Mouse (Mus musculus): ENCODE data around the gene Gsk3a. TPM values are rescaled to one million over a fixed set of nuclear protein-coding genes. Genes with fewer than 3 reads are reported as not detected.
A peak's percentile ranks its signal among the peaks of the same experiment; 100 is the strongest.

Gene Gsk3a
- polyA plus RNA-seq, 1 experiment from 2014 or later: 20.3 TPM

DNA sequence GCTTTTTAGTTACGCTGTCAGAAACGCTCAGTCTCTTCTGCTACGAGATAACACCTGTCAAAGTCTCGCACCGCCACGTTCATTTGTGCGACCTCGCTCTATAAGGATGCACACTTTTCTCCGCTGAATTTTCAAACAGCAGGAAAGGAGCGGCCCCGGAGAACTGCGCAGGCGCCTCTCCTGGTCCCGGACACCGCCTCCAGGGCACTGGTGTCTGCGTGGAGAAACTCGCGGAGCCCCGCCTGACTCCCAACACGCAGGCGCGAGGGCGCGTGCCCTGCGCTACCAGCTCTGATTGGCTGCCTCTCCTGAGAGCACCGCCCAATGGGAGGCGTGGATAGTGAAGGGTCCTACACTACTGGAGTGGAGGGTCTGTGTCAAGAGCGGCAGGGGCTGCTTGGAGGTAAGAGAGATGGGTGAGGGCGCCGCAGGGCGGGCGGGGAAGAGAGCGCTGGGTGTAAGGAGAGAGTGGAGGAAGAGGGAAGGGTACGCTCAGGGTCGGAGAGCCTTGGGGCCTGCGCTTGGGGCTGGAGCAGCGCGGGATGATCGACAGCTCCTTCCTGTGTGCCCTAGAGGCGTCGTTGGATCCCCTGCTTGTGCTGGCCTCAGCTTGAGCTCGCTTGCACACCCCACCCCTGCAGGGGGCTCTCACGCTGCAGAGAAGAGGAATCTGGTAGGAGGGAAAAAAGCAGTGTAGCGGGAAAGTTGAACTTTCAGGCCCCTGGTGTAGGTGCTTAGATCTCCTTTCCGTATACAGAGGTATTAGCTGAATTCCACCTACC, 16.4 kb downstream of the Gsk3a start, which contains the start of gene Zfp526:
Gene Zfp526, plus strand, starts transcription at position 324 of the 782 bp plus-strand sequence.
- Histone ChIP-seq H3K27ac (peak within 1 kb of the TSS; percentile 4; the same call in 1 of the 2 replicates), H3K9ac (peak within 1 kb of the TSS; percentile 54), H3K4me2 (replicated peaks) (peak within 1 kb of the TSS; percentile 98), H3K4me3 (peak within 1 kb of the TSS; percentile 49), H3K4me1 (peaks cover 35% of the 10 kb centered on the region), H3K27me3 (replicated peaks) (no peaks in the 10 kb centered on the region), H3K36me3 (peaks cover 29% of the 10 kb centered on the region), H3K9me3 (no peaks in the 10 kb centered on the region)
- WGBS: under 1% methylated on average over 45 of the region's 45 CpGs
- ATAC-seq (ENCODE audit: low FRiP score, low read depth): peak; percentile 93

- ATAC-seq (ENCODE audit: low FRiP score, low read depth): no peak
These were observed 17.1 kb downstream of the Gsk3a start, which contains the start of gene Dedd2 for GRCm38 (mm10) chr7:25220457-25221101. Gene Dedd2, minus strand, starts transcription at chr7:25220615.

GRCm38 (mm10) chr7:25219756-25220456, 17.7 kb downstream of the Gsk3a start:
- 3% methylated on average over 31 of the region's 31 CpGs for WGBS
- Histone ChIP-seq H3K27ac (no peak overlapping the region; the same call in 1 of the 2 replicates), H3K27me3 (replicated peaks) (no peaks in the 10 kb centered on the region), H3K36me3 (peaks cover 15% of the 10 kb centered on the region), H3K9me3 (no peaks in the 10 kb centered on the region), H3K4me3 (peak overlapping the region; percentile 49), H3K4me1 (peaks cover 35% of the 10 kb centered on the region), H3K9ac (peak overlapping the region; percentile 64), H3K4me2 (replicated peaks) (peak overlapping the region; percentile 98)
- peak; percentile 73 for ATAC-seq (ENCODE audit: low FRiP score, low read depth)

More at GRCm38 (mm10) chr7:25220457-25221101, 17.1 kb downstream of the Gsk3a start, which contains the start of gene Dedd2:
- Histone ChIP-seq H3K4me2 (replicated peaks) (peak within 1 kb of the TSS; percentile 98), H3K9me3 (no peaks in the 10 kb centered on the region), H3K27ac (peak within 1 kb of the TSS; percentile 4; the same call in 1 of the 2 replicates), H3K27me3 (replicated peaks) (no peaks in the 10 kb centered on the region), H3K36me3 (peaks cover 21% of the 10 kb centered on the region), H3K4me1 (peaks cover 35% of the 10 kb centered on the region), H3K4me3 (peak within 1 kb of the TSS; percentile 49), H3K9ac (peak within 1 kb of the TSS; percentile 64)
- WGBS: 10% methylated on average over 20 of the region's 20 CpGs

- WGBS: under 1% methylated on average over 16 of the region's 16 CpGs
- peak; percentile 28 for ATAC-seq (ENCODE audit: low FRiP score, low read depth)
- peak overlapping the region; percentile 64 for H3K9ac ChIP-seq
- H3K4me3 ChIP-seq: peak overlapping the region; percentile 49
- no peaks in the 10 kb centered on the region for H3K27me3 ChIP-seq (replicated peaks)
- no peaks in the 10 kb centered on the region for H3K9me3 ChIP-seq
- peaks cover 10% of the 10 kb centered on the region for H3K36me3 ChIP-seq
- peak overlapping the region; percentile 98 for H3K4me2 ChIP-seq (replicated peaks)
- H3K4me1 ChIP-seq: peaks cover 35% of the 10 kb centered on the region
- H3K27ac ChIP-seq: no peak overlapping the region
These were observed 18.3 kb downstream of the Gsk3a start for GRCm38 (mm10) chr7:25219416-25219750.

DNA sequence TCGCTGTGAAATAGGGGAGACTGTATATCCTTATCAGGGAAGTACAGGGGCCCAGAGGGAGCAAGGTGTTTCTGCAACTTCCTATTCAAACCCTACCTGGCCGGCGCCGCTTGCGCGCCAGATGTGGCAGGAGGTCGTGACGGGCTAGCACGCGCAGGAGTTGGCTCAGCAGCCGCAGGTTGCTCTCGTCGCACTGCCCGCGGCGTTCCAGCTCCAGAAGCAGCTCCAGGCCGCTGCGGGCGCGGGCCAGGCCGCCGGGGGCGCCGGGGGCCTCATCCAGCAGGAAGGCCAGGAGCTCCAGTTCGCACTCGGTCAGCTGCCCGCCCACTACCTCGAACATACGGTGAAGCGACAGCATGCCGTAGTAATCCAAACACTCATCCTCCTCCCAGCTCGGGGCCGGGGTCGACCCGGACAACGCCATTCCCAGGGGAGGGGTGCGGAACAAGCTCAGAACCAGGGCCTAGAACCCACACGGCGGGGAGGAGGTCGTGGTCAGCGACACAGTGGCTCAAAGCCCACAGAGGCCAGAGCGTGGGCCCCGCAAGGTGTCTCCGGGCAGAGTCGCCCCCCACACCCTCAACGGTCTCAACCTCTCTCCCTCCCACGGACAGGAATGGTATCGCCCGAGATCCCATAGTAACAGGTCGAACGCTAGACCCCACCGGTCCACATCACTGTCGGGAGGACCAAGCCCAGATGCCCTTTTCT, 18.8 kb downstream of the Gsk3a start:
- H3K27me3 ChIP-seq (replicated peaks): no peaks in the 10 kb centered on the region
- H3K4me2 ChIP-seq (replicated peaks): peak overlapping the region; percentile 98
- peaks cover 35% of the 10 kb centered on the region for H3K4me1 ChIP-seq
- no peak overlapping the region for H3K27ac ChIP-seq
- whole genome bisulfite sequencing: under 1% methylated on average over 53 of the region's 53 CpGs
- peak; percentile 25 for ATAC-seq (ENCODE audit: low FRiP score, low read depth)
- H3K36me3 ChIP-seq: peaks cover 4% of the 10 kb centered on the region
- H3K9ac ChIP-seq: peak overlapping the region; percentile 64
- H3K4me3 ChIP-seq: peak overlapping the region; percentile 49
- H3K9me3 ChIP-seq: no peaks in the 10 kb centered on the region

GRCm38 (mm10) chr7:25217653-25218395, 19.8 kb downstream of the Gsk3a start:
- H3K4me2 ChIP-seq (replicated peaks): peak overlapping the region; percentile 98
- H3K9me3 ChIP-seq: no peaks in the 10 kb centered on the region
- ATAC-seq (ENCODE audit: low FRiP score, low read depth): no peak
- no peak overlapping the region for H3K27ac ChIP-seq
- no peaks in the 10 kb centered on the region; the same call in 1 of the 2 replicates for H3K36me3 ChIP-seq
- peaks cover 33% of the 10 kb centered on the region for H3K4me1 ChIP-seq
- H3K9ac ChIP-seq: no peak overlapping the region
- no peaks in the 10 kb centered on the region for H3K27me3 ChIP-seq (replicated peaks)
- WGBS: 63% methylated on average over 12 of the region's 12 CpGs
- H3K4me3 ChIP-seq: no peak overlapping the region

- Histone ChIP-seq H3K4me1 (peaks cover 10% of the 10 kb centered on the region), H3K4me3 (no peak overlapping the region), H3K9me3 (no peaks in the 10 kb centered on the region), H3K27me3 (replicated peaks) (no peaks in the 10 kb centered on the region), H3K36me3 (peaks cover 22% of the 10 kb centered on the region), H3K9ac (no peak overlapping the region), H3K27ac (no peak overlapping the region), H3K4me2 (replicated peaks) (no peak overlapping the region)
- WGBS: 98% methylated on average over 2 of the region's 2 CpGs
- no peak for ATAC-seq (ENCODE audit: low FRiP score, low read depth)
These were observed 23.5 kb downstream of the Gsk3a start for GRCm38 (mm10) chr7:25214172-25214571.

DNA sequence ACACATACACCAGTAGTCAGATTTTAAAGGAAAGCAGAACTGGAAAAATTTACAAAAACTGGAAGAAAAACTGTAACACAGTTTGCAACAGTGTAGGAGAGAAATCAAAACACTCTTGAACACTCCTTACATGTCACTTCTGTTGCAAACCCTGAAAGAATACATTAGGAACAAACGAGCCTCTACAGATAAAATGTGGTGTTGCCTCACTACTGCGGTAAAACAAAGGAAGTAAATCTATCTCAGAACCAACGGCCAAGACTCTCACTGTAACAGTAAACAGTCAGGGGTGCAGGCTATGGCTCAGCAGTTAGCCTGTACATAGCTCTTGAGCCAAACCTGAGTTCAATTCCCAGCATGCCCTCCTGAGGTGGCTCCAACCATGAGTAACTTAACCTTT, 24.6 kb downstream of the Gsk3a start:
- Histone ChIP-seq H3K4me2 (replicated peaks) (no peak overlapping the region), H3K27me3 (replicated peaks) (no peaks in the 10 kb centered on the region), H3K36me3 (peaks cover 31% of the 10 kb centered on the region), H3K27ac (no peak overlapping the region), H3K4me1 (peaks cover 2% of the 10 kb centered on the region; the same call in 1 of the 2 replicates), H3K9ac (no peak overlapping the region), H3K9me3 (no peaks in the 10 kb centered on the region), H3K4me3 (no peak overlapping the region)
- WGBS: 80% methylated on average over 3 of the region's 3 CpGs
- ATAC-seq (ENCODE audit: low FRiP score, low read depth): no peak

GRCm38 (mm10) chr7:25210482-25210881, 27.2 kb downstream of the Gsk3a start:
- H3K9me3 ChIP-seq: no peaks in the 10 kb centered on the region
- peaks cover 31% of the 10 kb centered on the region for H3K36me3 ChIP-seq
- 82% methylated on average over 4 of the region's 4 CpGs for WGBS

GRCm38 (mm10) chr7:25209161-25209622, 28.5 kb downstream of the Gsk3a start:
- H3K4me3 ChIP-seq: no peak overlapping the region
- no peak overlapping the region for H3K4me2 ChIP-seq (replicated peaks)
- H3K4me1 ChIP-seq: no peaks in the 10 kb centered on the region
- H3K27ac ChIP-seq: no peak overlapping the region
- no peaks in the 10 kb centered on the region for H3K27me3 ChIP-seq (replicated peaks)
- 76% methylated on average over 3 of the region's 3 CpGs for WGBS
- no peaks in the 10 kb centered on the region for H3K9me3 ChIP-seq
- H3K36me3 ChIP-seq: peaks cover 35% of the 10 kb centered on the region
- H3K9ac ChIP-seq: no peak overlapping the region
- no peak for ATAC-seq (ENCODE audit: low FRiP score, low read depth)

More at GRCm38 (mm10) chr7:25210482-25210881, 27.2 kb downstream of the Gsk3a start:
- Histone ChIP-seq H3K27ac (no peak overlapping the region), H3K4me2 (replicated peaks) (no peak overlapping the region), H3K27me3 (replicated peaks) (no peaks in the 10 kb centered on the region), H3K9ac (no peak overlapping the region), H3K4me3 (no peak overlapping the region), H3K4me1 (no peaks in the 10 kb centered on the region)
- ATAC-seq (ENCODE audit: low FRiP score, low read depth): no peak

Measured in neural tube, embryonic 12.5 days (tissue).